Mouse (Mus musculus): ENCODE measurements at regions not wholly inside any gene's neighbourhood (a gene's known extent, or its start where the extent isn't known, plus 50 kb on each side); places are given as distances from the start of the nearest gene placed in this dataset.
"Not testable (repeated sequence)": the region's sequence is repeated elsewhere in the genome, so short reads cannot be mapped to it uniquely, and the experiment has no call there.

DNA sequence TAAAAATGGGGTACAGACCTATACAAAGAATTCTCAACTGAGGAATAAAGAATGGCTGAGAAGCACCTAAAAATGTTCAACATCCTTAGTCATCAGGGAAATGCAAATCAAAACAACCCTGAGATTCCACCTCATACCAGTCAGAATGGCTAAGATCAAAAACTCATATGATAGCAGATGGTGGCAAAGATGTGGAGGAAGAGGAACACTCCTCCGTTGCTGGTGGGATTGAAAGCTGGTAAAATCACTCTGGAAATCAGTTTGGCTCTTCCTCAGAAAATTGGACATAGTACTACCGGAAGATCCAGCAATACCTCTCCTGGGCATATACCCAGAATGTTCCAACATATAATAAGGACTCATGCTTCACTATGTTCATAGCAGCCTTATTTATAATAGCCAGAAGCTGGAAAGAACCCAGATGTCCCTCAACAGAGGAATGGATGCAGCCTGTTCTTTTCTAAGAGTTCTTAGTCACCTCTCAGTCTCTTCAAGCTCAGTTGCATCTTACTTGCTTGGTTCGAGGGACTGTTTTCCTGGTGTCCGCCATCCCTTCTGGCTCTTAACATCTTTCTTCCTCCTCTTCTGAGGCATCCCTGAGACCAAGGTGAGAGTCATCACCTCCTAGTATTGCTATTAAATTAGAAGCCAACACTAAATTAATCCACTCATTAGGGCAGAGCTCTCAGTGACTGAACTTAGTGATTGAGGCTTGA lies 266.8 kb downstream of the Tdrd3 start:
- H3K4me1 ChIP-seq (replicated peaks; ENCODE audit: control insufficient read depth, insufficient read depth, low read length); H3K4me3 ChIP-seq (ENCODE audit: low read depth, low read length); H3K27ac ChIP-seq (ENCODE audit: low read depth, low read length); ATAC-seq (replicated peaks; ENCODE audit: low FRiP score); H3K9me3 ChIP-seq (ENCODE audit: control insufficient read depth, low read length); DNase-seq (ENCODE audit: low spot score); H3K27me3 ChIP-seq (replicated peaks; ENCODE audit: control insufficient read depth, insufficient read depth, low read length); H3K36me3 ChIP-seq (ENCODE audit: control insufficient read depth, insufficient read depth, low read length); H3K9ac ChIP-seq (ENCODE audit: low read depth, low read length); H3K4me2 ChIP-seq: not testable (repeated sequence)
- WGBS = 79% methylated on average over 4 of the region's 4 CpGs

GRCm38 (mm10) chr14:87689866-87690265 lies 273.4 kb downstream of the Tdrd3 start:
- H3K4me3 ChIP-seq (ENCODE audit: low read depth, low read length) = no peak overlapping the region
- DNase-seq (ENCODE audit: low spot score) = no peak
- no peaks in the 10 kb centered on the region for H3K9me3 ChIP-seq (ENCODE audit: control insufficient read depth, low read length)
- ATAC-seq (replicated peaks; ENCODE audit: low FRiP score) = no peak
- WGBS = 82% methylated on average over 3 of the region's 3 CpGs
- no peaks in the 10 kb centered on the region for H3K27me3 ChIP-seq (replicated peaks; ENCODE audit: control insufficient read depth, insufficient read depth, low read length)
- no peak overlapping the region for H3K4me2 ChIP-seq
- no peaks in the 10 kb centered on the region for H3K4me1 ChIP-seq (replicated peaks; ENCODE audit: control insufficient read depth, insufficient read depth, low read length)
- no peak overlapping the region for H3K27ac ChIP-seq (ENCODE audit: low read depth, low read length)
- H3K36me3 ChIP-seq (ENCODE audit: control insufficient read depth, insufficient read depth, low read length) = no peaks in the 10 kb centered on the region
- no peak overlapping the region for H3K9ac ChIP-seq (ENCODE audit: low read depth, low read length)

DNA sequence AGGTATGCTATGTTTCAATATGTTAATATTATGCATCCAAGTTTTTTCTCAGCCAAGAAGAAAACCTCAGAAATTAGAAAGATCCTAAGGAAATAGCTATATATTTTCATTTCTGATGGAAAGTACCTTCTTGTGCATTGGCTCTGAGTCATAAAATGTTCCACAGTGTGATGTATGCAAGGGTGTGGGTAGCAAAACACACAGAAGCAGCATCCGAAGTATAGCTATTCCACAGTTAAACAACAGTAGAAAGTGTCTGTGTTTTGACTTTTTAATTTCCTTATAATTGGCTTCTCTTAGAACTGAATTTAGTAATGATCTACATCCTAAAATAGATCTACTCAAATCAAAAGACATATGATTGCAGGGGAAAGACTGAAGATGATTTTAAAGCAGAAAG lies 320.0 kb downstream of the Tdrd3 start:
- DNase-seq (ENCODE audit: low spot score) = no peak
- no peak overlapping the region for H3K27ac ChIP-seq (ENCODE audit: low read depth, low read length)
- 67% methylated on average over 1 of the region's 1 CpGs for whole genome bisulfite sequencing
- no peak overlapping the region for H3K4me2 ChIP-seq
- no peak overlapping the region for H3K9ac ChIP-seq (ENCODE audit: low read depth, low read length)
- H3K4me1 ChIP-seq (replicated peaks; ENCODE audit: control insufficient read depth, insufficient read depth, low read length) = no peaks in the 10 kb centered on the region
- H3K36me3 ChIP-seq (ENCODE audit: control insufficient read depth, insufficient read depth, low read length) = no peaks in the 10 kb centered on the region
- no peaks in the 10 kb centered on the region for H3K27me3 ChIP-seq (replicated peaks; ENCODE audit: control insufficient read depth, insufficient read depth, low read length)
- no peak for ATAC-seq (replicated peaks; ENCODE audit: low FRiP score)
- H3K4me3 ChIP-seq (ENCODE audit: low read depth, low read length) = no peak overlapping the region
- H3K9me3 ChIP-seq (ENCODE audit: control insufficient read depth, low read length) = no peaks in the 10 kb centered on the region

- no peaks in the 10 kb centered on the region for H3K27me3 ChIP-seq (replicated peaks; ENCODE audit: control insufficient read depth, insufficient read depth, low read length)
- H3K36me3 ChIP-seq (ENCODE audit: control insufficient read depth, insufficient read depth, low read length) = no peaks in the 10 kb centered on the region
- WGBS = 82% methylated on average over 8 of the region's 8 CpGs
- H3K4me2 ChIP-seq = no peak overlapping the region
- no peaks in the 10 kb centered on the region for H3K4me1 ChIP-seq (replicated peaks; ENCODE audit: control insufficient read depth, insufficient read depth, low read length)
- H3K4me3 ChIP-seq (ENCODE audit: low read depth, low read length) = no peak overlapping the region
- no peak for ATAC-seq (replicated peaks; ENCODE audit: low FRiP score)
- H3K9ac ChIP-seq (ENCODE audit: low read depth, low read length) = no peak overlapping the region
- no peak overlapping the region for H3K27ac ChIP-seq (ENCODE audit: low read depth, low read length)
- H3K9me3 ChIP-seq (ENCODE audit: control insufficient read depth, low read length) = no peaks in the 10 kb centered on the region
- DNase-seq (ENCODE audit: low spot score) = no peak
These were observed 329.1 kb downstream of the Tdrd3 start for GRCm38 (mm10) chr14:87745524-87745923.

DNA sequence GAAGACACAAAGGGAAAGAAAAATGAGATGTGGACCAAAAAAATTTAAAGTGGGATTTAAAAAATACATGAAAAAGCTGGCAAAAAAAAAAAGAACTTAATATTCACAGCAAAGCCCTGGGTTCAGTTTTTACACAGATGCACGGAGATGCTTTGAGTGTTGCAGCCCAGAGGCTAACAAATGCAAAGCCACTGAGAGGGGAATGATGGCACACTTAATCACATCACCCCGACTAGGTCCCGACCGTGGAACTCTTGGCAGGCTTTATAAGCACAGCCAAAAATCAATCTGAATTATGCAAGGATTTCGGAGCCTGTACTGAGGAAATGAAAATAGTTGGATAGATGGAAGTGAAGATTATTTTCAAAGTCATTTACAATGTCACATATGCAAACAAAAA lies 329.6 kb downstream of the Tdrd3 start:
- ATAC-seq (replicated peaks; ENCODE audit: low FRiP score) = no peak
- DNase-seq (ENCODE audit: low spot score) = no peak
- no peaks in the 10 kb centered on the region for H3K27me3 ChIP-seq (replicated peaks; ENCODE audit: control insufficient read depth, insufficient read depth, low read length)
- no peak overlapping the region for H3K4me3 ChIP-seq (ENCODE audit: low read depth, low read length)
- no peak overlapping the region for H3K27ac ChIP-seq (ENCODE audit: low read depth, low read length)
- no peaks in the 10 kb centered on the region for H3K9me3 ChIP-seq (ENCODE audit: control insufficient read depth, low read length)
- no peaks in the 10 kb centered on the region for H3K4me1 ChIP-seq (replicated peaks; ENCODE audit: control insufficient read depth, insufficient read depth, low read length)
- 77% methylated on average over 5 of the region's 5 CpGs for WGBS
- H3K9ac ChIP-seq (ENCODE audit: low read depth, low read length) = no peak overlapping the region
- no peak overlapping the region for H3K4me2 ChIP-seq
- H3K36me3 ChIP-seq (ENCODE audit: control insufficient read depth, insufficient read depth, low read length) = no peaks in the 10 kb centered on the region

- Histone ChIP-seq H3K4me2 (no peak overlapping the region), H3K4me1 (replicated peaks; ENCODE audit: control insufficient read depth, insufficient read depth, low read length) (no peaks in the 10 kb centered on the region), H3K4me3 (ENCODE audit: low read depth, low read length) (no peak overlapping the region), H3K9me3 (ENCODE audit: control insufficient read depth, low read length) (no peaks in the 10 kb centered on the region), H3K36me3 (ENCODE audit: control insufficient read depth, insufficient read depth, low read length) (no peaks in the 10 kb centered on the region), H3K9ac (ENCODE audit: low read depth, low read length) (no peak overlapping the region), H3K27ac (ENCODE audit: low read depth, low read length) (no peak overlapping the region), H3K27me3 (replicated peaks; ENCODE audit: control insufficient read depth, insufficient read depth, low read length) (no peaks in the 10 kb centered on the region)
- ATAC-seq (replicated peaks; ENCODE audit: low FRiP score) (no peak), DNase-seq (ENCODE audit: low spot score) (no peak)
- 72% methylated on average over 3 of the region's 3 CpGs for WGBS
These were observed 332.6 kb downstream of the Tdrd3 start for GRCm38 (mm10) chr14:87749068-87749467.

DNA sequence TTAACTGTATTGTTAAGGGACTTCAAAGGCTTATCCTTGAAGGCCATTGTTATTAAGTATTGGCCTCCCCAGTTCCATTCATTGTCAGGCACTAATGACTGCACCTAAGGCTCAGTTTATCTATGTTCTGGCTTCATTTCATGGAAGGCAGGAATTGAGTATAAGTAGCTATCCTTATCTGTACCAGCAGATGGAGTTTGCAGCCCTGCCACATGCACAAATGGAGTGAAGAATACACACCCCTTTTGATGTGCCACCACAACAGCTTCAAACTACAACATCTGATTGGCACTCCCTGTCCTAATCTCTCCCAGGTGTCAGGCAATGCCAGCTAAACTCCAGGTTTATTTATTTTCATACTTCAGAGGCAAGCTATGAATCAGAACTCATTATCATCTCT lies 333.3 kb downstream of the Tdrd3 start:
- H3K4me2 ChIP-seq = no peak overlapping the region
- H3K4me1 ChIP-seq (replicated peaks; ENCODE audit: control insufficient read depth, insufficient read depth, low read length) = no peaks in the 10 kb centered on the region
- H3K4me3 ChIP-seq (ENCODE audit: low read depth, low read length) = no peak overlapping the region
- H3K9me3 ChIP-seq (ENCODE audit: control insufficient read depth, low read length) = no peaks in the 10 kb centered on the region
- no peaks in the 10 kb centered on the region for H3K36me3 ChIP-seq (ENCODE audit: control insufficient read depth, insufficient read depth, low read length)
- no peaks in the 10 kb centered on the region for H3K27me3 ChIP-seq (replicated peaks; ENCODE audit: control insufficient read depth, insufficient read depth, low read length)
- DNase-seq (ENCODE audit: low spot score) = no peak
- H3K27ac ChIP-seq (ENCODE audit: low read depth, low read length) = no peak overlapping the region
- ATAC-seq (replicated peaks; ENCODE audit: low FRiP score) = peak; percentile 45; the same call in 1 of the 2 replicates
- H3K9ac ChIP-seq (ENCODE audit: low read depth, low read length) = no peak overlapping the region

DNA sequence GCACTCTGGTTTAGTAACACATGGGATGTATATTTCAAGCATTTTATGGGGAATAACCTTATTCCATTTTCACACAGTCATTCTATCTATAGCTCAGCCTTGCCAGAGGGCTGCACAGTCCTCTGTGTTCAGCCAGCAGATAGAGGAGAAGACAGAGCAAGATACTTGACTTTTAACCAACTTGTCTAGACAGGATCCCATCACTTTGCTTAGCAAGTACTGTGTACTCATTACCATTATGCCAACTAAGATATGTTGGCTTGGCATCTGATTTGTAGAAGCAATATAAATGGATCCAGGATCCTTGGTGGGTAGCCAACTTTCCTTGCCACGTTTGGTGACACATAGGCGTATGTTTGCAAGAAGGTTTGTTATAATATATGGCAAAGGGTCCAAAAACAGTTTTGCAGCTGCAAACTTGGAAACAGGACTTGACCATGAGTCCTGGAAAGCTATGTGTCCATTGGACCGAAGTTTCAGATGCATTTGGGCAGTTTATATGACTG lies 334.3 kb downstream of the Tdrd3 start:
- no peaks in the 10 kb centered on the region for H3K4me1 ChIP-seq (replicated peaks; ENCODE audit: control insufficient read depth, insufficient read depth, low read length)
- no peaks in the 10 kb centered on the region for H3K36me3 ChIP-seq (ENCODE audit: control insufficient read depth, insufficient read depth, low read length)
- no peak overlapping the region for H3K4me3 ChIP-seq (ENCODE audit: low read depth, low read length)
- H3K9me3 ChIP-seq (ENCODE audit: control insufficient read depth, low read length) = no peaks in the 10 kb centered on the region
- 82% methylated on average over 3 of the region's 3 CpGs for WGBS
- ATAC-seq (replicated peaks; ENCODE audit: low FRiP score) = no peak
- DNase-seq (ENCODE audit: low spot score) = no peak
- no peak overlapping the region for H3K27ac ChIP-seq (ENCODE audit: low read depth, low read length)
- no peak overlapping the region for H3K9ac ChIP-seq (ENCODE audit: low read depth, low read length)
- H3K4me2 ChIP-seq = no peak overlapping the region
- no peaks in the 10 kb centered on the region for H3K27me3 ChIP-seq (replicated peaks; ENCODE audit: control insufficient read depth, insufficient read depth, low read length)

GRCm38 (mm10) chr14:87754744-87755143 lies 338.3 kb downstream of the Tdrd3 start:
- WGBS = 20% methylated on average over 4 of the region's 4 CpGs
- H3K9me3 ChIP-seq (ENCODE audit: control insufficient read depth, low read length) = no peaks in the 10 kb centered on the region
- no peaks in the 10 kb centered on the region for H3K27me3 ChIP-seq (replicated peaks; ENCODE audit: control insufficient read depth, insufficient read depth, low read length)
- H3K4me2 ChIP-seq = no peak overlapping the region
- ATAC-seq (replicated peaks; ENCODE audit: low FRiP score) (0 out of 2 replicates have a peak, but pooled peaks have one; percentile 43), DNase-seq (ENCODE audit: low spot score) (no peak)
- H3K27ac ChIP-seq (ENCODE audit: low read depth, low read length) = no peak overlapping the region
- H3K9ac ChIP-seq (ENCODE audit: low read depth, low read length) = no peak overlapping the region
- no peaks in the 10 kb centered on the region for H3K36me3 ChIP-seq (ENCODE audit: control insufficient read depth, insufficient read depth, low read length)
- H3K4me3 ChIP-seq (ENCODE audit: low read depth, low read length) = no peak overlapping the region
- H3K4me1 ChIP-seq (replicated peaks; ENCODE audit: control insufficient read depth, insufficient read depth, low read length) = no peaks in the 10 kb centered on the region
